Mouse (Mus musculus): ENCODE results near the gene Gpha2. TPM values are rescaled to one million over a fixed set of nuclear protein-coding genes. Genes with fewer than 3 reads are reported as not detected.

The Gpha2 gene
- polyA plus RNA-seq, 1 experiment from 2014 or later: 2.0 TPM

GRCm38 (mm10) chr19:6273998-6274608 is 47.9 kb downstream of the Gpha2 start:
- no peak for ATAC-seq (ENCODE audit: insufficient number of reproducible peaks, insufficient read depth, low FRiP score, low TSS enrichment, low read depth)
- no peak overlapping the region for H3K4me3 ChIP-seq (replicated peaks)
- WGBS: 90% methylated on average over 13 of the region's 13 CpGs
- no peak overlapping the region for H3K4me2 ChIP-seq
- no peaks in the 10 kb centered on the region for H3K9me3 ChIP-seq
- no peak overlapping the region for H3K9ac ChIP-seq (replicated peaks)
- peaks cover 4% of the 10 kb centered on the region; the same call in 1 of the 2 replicates for H3K36me3 ChIP-seq
- H3K4me1 ChIP-seq (replicated peaks): peaks cover 27% of the 10 kb centered on the region
- H3K27ac ChIP-seq: no peak overlapping the region
- H3K27me3 ChIP-seq: peaks cover 7% of the 10 kb centered on the region; the same call in 1 of the 2 replicates

- Histone ChIP-seq H3K4me1 (replicated peaks) (peaks cover 35% of the 10 kb centered on the region), H3K9me3 (no peaks in the 10 kb centered on the region), H3K27ac (peak overlapping the region; percentile 47; the same call in 1 of the 2 replicates), H3K4me3 (replicated peaks) (peak overlapping the region; percentile 80), H3K4me2 (peak overlapping the region; percentile 74), H3K36me3 (peaks cover 22% of the 10 kb centered on the region), H3K9ac (replicated peaks) (peak overlapping the region; percentile 82), H3K27me3 (peaks cover 4% of the 10 kb centered on the region; the same call in 1 of the 2 replicates)
- no peak for ATAC-seq (ENCODE audit: insufficient number of reproducible peaks, insufficient read depth, low FRiP score, low TSS enrichment, low read depth)
- WGBS: 8% methylated on average over 15 of the region's 15 CpGs
Measured at GRCm38 (mm10) chr19:6275740-6276389, 49.7 kb downstream of the Gpha2 start.

- peak within 1 kb of the TSS; percentile 76 for H3K27ac ChIP-seq
- no peaks in the 10 kb centered on the region for H3K9me3 ChIP-seq
- H3K4me3 ChIP-seq (replicated peaks): peak within 1 kb of the TSS; percentile 80
- under 1% methylated on average over 105 of the region's 106 CpGs for WGBS
- ATAC-seq (ENCODE audit: insufficient number of reproducible peaks, insufficient read depth, low FRiP score, low TSS enrichment, low read depth): peak; percentile 95
- peak within 1 kb of the TSS; percentile 82 for H3K9ac ChIP-seq (replicated peaks)
- peaks cover 31% of the 10 kb centered on the region for H3K4me1 ChIP-seq (replicated peaks)
- peaks cover 31% of the 10 kb centered on the region for H3K36me3 ChIP-seq
- H3K27me3 ChIP-seq: no peaks in the 10 kb centered on the region
- H3K4me2 ChIP-seq: peak within 1 kb of the TSS; percentile 74
Measured at GRCm38 (mm10) chr19:6276426-6277421, 50.5 kb downstream of the Gpha2 start, which contains the start of gene Ehd1. Gene Ehd1 (plus strand): TSS chr19:6276725.

MicroRNAs within 50 kb of the gene (microRNA counts, 519-probe panel; counts per million panel counts)
- microRNA mmu-miR-192: not detected

Small RNA genes within 50 kb of the gene (microRNA-seq; reads per million reads assigned to microRNA genes)
- gene Mir192 (66.0 reads per million, percentile 46 among the genes with 10 or more reads in this experiment), gene Mir194-2 (48.1 reads per million, percentile 43 among the genes with 10 or more reads in this experiment)

Other genes with a start within 250 kb of the Gpha2 start
- gene Slc22a20, start 240.2 kb upstream of the Gpha2 start, polyA plus RNA-seq (2016; fragmentation: Nextera tagmentation; extraction: Ambion mirVana): not detected in 2 replicates
- gene Capn1, start 210.5 kb upstream of the Gpha2 start, polyA plus RNA-seq (2016; fragmentation: Nextera tagmentation; extraction: Ambion mirVana): 7.0 and 7.7 TPM in 2 replicates
- gene Syvn1, start 179.8 kb upstream of the Gpha2 start, polyA plus RNA-seq (2016; fragmentation: Nextera tagmentation; extraction: Ambion mirVana): 25.1 and 28.0 TPM in 2 replicates
- gene Mrpl49, start 168.6 kb upstream of the Gpha2 start, polyA plus RNA-seq (2016; fragmentation: Nextera tagmentation; extraction: Ambion mirVana): 76.7 and 79.1 TPM in 2 replicates
- 775 and 779 TPM in 2 replicates for gene Fau, start 168.5 kb upstream of the Gpha2 start, polyA plus RNA-seq (2016; fragmentation: Nextera tagmentation; extraction: Ambion mirVana)
- 33.1 and 39.0 TPM in 2 replicates for gene Znhit2, start 165.2 kb upstream of the Gpha2 start, polyA plus RNA-seq (2016; fragmentation: Nextera tagmentation; extraction: Ambion mirVana)
- 24.4 and 26.3 TPM in 2 replicates for gene Tm7sf2, start 158.0 kb upstream of the Gpha2 start, polyA plus RNA-seq (2016; fragmentation: Nextera tagmentation; extraction: Ambion mirVana)
- 67.7 and 72.7 TPM in 2 replicates for gene Vps51, start 149.1 kb upstream of the Gpha2 start, polyA plus RNA-seq (2016; fragmentation: Nextera tagmentation; extraction: Ambion mirVana)
- gene Tmem262, start 146.3 kb upstream of the Gpha2 start, polyA plus RNA-seq (2016; fragmentation: Nextera tagmentation; extraction: Ambion mirVana): not detected in 2 replicates
- gene Gm28374, start 144.1 kb upstream of the Gpha2 start, polyA plus RNA-seq (2016; fragmentation: Nextera tagmentation; extraction: Ambion mirVana): 2.7 and 4.1 TPM in 2 replicates
- 71.5 and 75.6 TPM in 2 replicates for gene Zfpl1, start 141.4 kb upstream of the Gpha2 start, polyA plus RNA-seq (2016; fragmentation: Nextera tagmentation; extraction: Ambion mirVana)
- gene Cdca5, start 141.4 kb upstream of the Gpha2 start, polyA plus RNA-seq (2016; fragmentation: Nextera tagmentation; extraction: Ambion mirVana): 45.1 and 49.7 TPM in 2 replicates
- gene AC131692.1, start 132.0 kb upstream of the Gpha2 start, polyA plus RNA-seq (2016; fragmentation: Nextera tagmentation; extraction: Ambion mirVana): 0.56 and 0.82 TPM in 2 replicates
- gene Naaladl1, start 120.6 kb upstream of the Gpha2 start, polyA plus RNA-seq (2016; fragmentation: Nextera tagmentation; extraction: Ambion mirVana): 0.54 and 0.71 TPM in 2 replicates
- 55.0 and 58.8 TPM in 2 replicates for gene Sac3d1, start 107.7 kb upstream of the Gpha2 start, polyA plus RNA-seq (2016; fragmentation: Nextera tagmentation; extraction: Ambion mirVana)
- gene Snx15, start 98.1 kb upstream of the Gpha2 start, polyA plus RNA-seq (2016; fragmentation: Nextera tagmentation; extraction: Ambion mirVana): 33.1 and 33.2 TPM in 2 replicates
- gene Batf2, start 85.4 kb upstream of the Gpha2 start, polyA plus RNA-seq (2016; fragmentation: Nextera tagmentation; extraction: Ambion mirVana): not detected in 2 replicates
- gene Arl2, start 84.8 kb upstream of the Gpha2 start, polyA plus RNA-seq (2016; fragmentation: Nextera tagmentation; extraction: Ambion mirVana): 78.2 and 83.4 TPM in 2 replicates
- gene Majin, start 42.0 kb upstream of the Gpha2 start, polyA plus RNA-seq (2016; fragmentation: Nextera tagmentation; extraction: Ambion mirVana): not detected in 2 replicates
- gene Ppp2r5b, start 9.5 kb downstream of the Gpha2 start, polyA plus RNA-seq (2016; fragmentation: Nextera tagmentation; extraction: Ambion mirVana): 22.7 and 23.7 TPM in 2 replicates
- gene Atg2a, start 15.3 kb downstream of the Gpha2 start, polyA plus RNA-seq (2016; fragmentation: Nextera tagmentation; extraction: Ambion mirVana): 11.1 and 11.2 TPM in 2 replicates
- 71.5 and 71.6 TPM in 2 replicates for gene Ehd1, start 50.3 kb downstream of the Gpha2 start, polyA plus RNA-seq (2016; fragmentation: Nextera tagmentation; extraction: Ambion mirVana)
- gene Cdc42bpg, start 80.1 kb downstream of the Gpha2 start, polyA plus RNA-seq (2016; fragmentation: Nextera tagmentation; extraction: Ambion mirVana): 0.69 and 0.96 TPM in 2 replicates
- 103 and 107 TPM in 2 replicates for gene Men1, start 108.6 kb downstream of the Gpha2 start, polyA plus RNA-seq (2016; fragmentation: Nextera tagmentation; extraction: Ambion mirVana)
- 13.5 and 13.6 TPM in 2 replicates for gene Map4k2, start 114.8 kb downstream of the Gpha2 start, polyA plus RNA-seq (2016; fragmentation: Nextera tagmentation; extraction: Ambion mirVana)
- gene Sf1, start 137.3 kb downstream of the Gpha2 start, polyA plus RNA-seq (2016; fragmentation: Nextera tagmentation; extraction: Ambion mirVana): 164 and 171 TPM in 2 replicates
- 6.3 and 6.5 TPM in 2 replicates for gene Pygm, start 158.0 kb downstream of the Gpha2 start, polyA plus RNA-seq (2016; fragmentation: Nextera tagmentation; extraction: Ambion mirVana)
- gene Rasgrp2, start 173.0 kb downstream of the Gpha2 start, polyA plus RNA-seq (2016; fragmentation: Nextera tagmentation; extraction: Ambion mirVana): 16.3 and 16.8 TPM in 2 replicates
- 1.8 and 2.4 TPM in 2 replicates for gene Nrxn2, start 192.4 kb downstream of the Gpha2 start, polyA plus RNA-seq (2016; fragmentation: Nextera tagmentation; extraction: Ambion mirVana)

Measured in limb, embryonic 12.5 days (tissue).